Mouse (Mus musculus) hindbrain, embryonic 15.5 days (tissue): ENCODE data around the gene Crim1. TPM values are rescaled to one million over a fixed set of nuclear protein-coding genes. Genes with fewer than 3 reads are reported as not detected.

ENCODE experiments used
- ATAC-seq: fragments of 200-750 bp; cut with Nextera tagmentation; 2 replicates; pipeline ENCODE4 v1.8.0; 2017; ENCODE audit warnings: low read depth, moderate number of reproducible peaks, moderate TSS enrichment; ENCODE audit not compliant: low FRiP score
- H3K27ac ChIP-seq: fragments of 300-500 bp; sonication (generic); replicated peaks from 2 replicates; pipeline ENCODE4 v1.5.1; 2015; ENCODE audit warnings: mild to moderate bottlenecking, inconsistent platforms
- H3K27me3 ChIP-seq: fragments of 300-500 bp; sonication (generic); 2 replicates; pipeline ENCODE4 v1.6.1; 2015; ENCODE audit warnings: control low read depth, inconsistent platforms
- H3K36me3 ChIP-seq: fragments of 300-500 bp; sonication (generic); 2 replicates; pipeline ENCODE4 v1.6.1; 2015; ENCODE audit warnings: control low read depth, inconsistent platforms
- H3K4me1 ChIP-seq: fragments of 300-500 bp; sonication (generic); replicated peaks from 2 replicates; pipeline ENCODE4 v1.6.1; 2015; ENCODE audit warnings: control low read depth, inconsistent platforms
- H3K4me2 ChIP-seq: fragments of 300-500 bp; sonication (generic); 2 replicates; pipeline ENCODE4 v1.6.1; 2015; ENCODE audit warnings: moderate library complexity, mild to moderate bottlenecking, inconsistent platforms
- H3K4me3 ChIP-seq: fragments of 300-500 bp; sonication (generic); 2 replicates; pipeline ENCODE4 v1.5.1; 2015; ENCODE audit warnings: mild to moderate bottlenecking, inconsistent platforms
- H3K9ac ChIP-seq: fragments of 300-500 bp; sonication (generic); 2 replicates; pipeline ENCODE4 v1.6.1; 2015; ENCODE audit warnings: inconsistent platforms
- H3K9me3 ChIP-seq: fragments of 300-500 bp; sonication (generic); 2 replicates; pipeline ENCODE4 v1.6.1; 2016; ENCODE audit warnings: control low read depth, inconsistent platforms
- WGBS: fragments of 180-500 bp; shearing (Covaris S2); methylation state at CpG from one replicate; pipeline ENCODE4 v1.1.7; 2015; 5-methylcytosine and 5-hydroxymethylcytosine counted together
- polyA plus RNA-seq: library from polyadenylated mRNA; unstranded; fragments of >200 nt; fragmentation: Nextera tagmentation; extraction: Ambion mirVana; gene quantifications from 2 replicates; pipeline ENCODE4 v1.2.1, GENCODE M21; 2015

The Crim1 gene
- polyA plus RNA-seq, 1 experiment from 2014 or later, result 15.5 TPM

DNA sequence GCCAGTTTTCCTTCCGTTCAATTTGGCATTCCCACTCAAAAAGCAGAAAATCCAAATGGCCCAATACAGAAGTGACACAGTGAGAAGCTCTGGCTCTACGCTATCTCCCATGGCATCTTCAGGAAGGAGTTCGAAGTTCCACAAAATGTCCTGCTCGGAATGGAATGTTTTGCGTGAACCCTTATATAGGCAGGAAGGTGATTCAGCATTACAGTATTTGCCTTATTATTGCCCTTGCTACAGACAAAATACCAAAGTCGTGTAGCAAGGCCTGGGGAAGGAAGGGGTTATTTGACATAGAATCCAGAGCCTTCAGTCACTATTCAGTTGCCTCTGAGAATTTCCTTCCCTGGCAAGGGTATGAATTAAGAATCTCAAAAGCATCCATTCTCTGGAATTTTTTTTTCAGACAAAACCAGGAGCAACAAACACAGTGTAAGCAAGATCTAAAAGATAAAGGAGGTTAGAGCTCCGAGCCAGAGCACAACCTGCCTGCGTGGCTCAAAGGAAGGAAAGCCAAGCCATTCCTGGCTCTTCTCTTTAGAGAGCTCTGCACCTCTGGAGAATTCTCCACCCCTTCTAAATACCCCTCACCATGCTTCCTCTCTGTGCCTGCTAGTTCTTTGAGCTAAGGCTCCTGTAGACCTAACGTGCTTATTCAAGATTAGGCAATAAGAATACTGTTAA lies 192.5 kb downstream of the Crim1 start:
- no peak for ATAC-seq
- Histone ChIP-seq H3K4me2 (no peak overlapping the region), H3K36me3 (no peaks in the 10 kb centered on the region), H3K27ac (no peak overlapping the region), H3K4me1 (no peaks in the 10 kb centered on the region), H3K9me3 (no peaks in the 10 kb centered on the region), H3K9ac (no peak overlapping the region), H3K4me3 (no peak overlapping the region), H3K27me3 (no peaks in the 10 kb centered on the region)
- 78% methylated on average over 9 of the region's 9 CpGs for WGBS

DNA sequence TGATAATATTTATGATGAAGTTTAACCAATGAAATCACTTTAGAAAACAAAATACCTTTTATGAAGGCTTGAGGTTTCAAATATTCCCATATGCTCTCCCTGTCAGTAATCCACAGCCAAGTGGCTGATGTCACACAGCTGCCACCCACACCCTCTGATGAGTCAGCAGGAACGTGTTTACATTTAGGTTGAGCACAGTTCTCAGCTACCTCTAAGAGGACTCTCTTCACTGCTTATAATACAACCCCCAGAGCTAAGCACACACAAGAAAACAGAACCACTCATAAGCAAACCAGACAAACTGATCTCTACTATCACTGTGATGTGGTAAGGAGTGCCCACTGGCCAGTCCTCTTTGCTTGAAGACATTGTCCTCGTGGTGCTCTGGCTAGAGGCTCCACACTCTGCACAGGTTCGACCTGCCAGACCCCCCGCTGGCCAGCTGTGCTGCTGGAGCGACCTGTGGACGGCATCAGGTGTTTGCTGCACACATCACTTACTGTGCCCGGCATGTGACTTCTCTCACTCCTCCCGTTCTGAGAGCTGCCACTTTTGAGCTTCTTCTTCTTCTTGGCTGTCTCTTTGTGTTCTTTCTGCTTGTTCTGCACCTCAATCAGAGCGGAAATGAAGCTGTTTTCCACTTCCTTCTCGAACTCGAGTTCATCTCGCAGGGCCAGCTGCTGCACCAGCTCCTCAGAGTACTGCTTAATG lies 200.2 kb downstream of the Crim1 start:
- Histone ChIP-seq H3K36me3 (peaks cover 8% of the 10 kb centered on the region; the same call in 1 of the 2 replicates), H3K9me3 (no peaks in the 10 kb centered on the region), H3K4me3 (no peak overlapping the region), H3K4me1 (no peaks in the 10 kb centered on the region), H3K27ac (no peak overlapping the region), H3K4me2 (no peak overlapping the region), H3K9ac (no peak overlapping the region), H3K27me3 (no peaks in the 10 kb centered on the region)
- no peak for ATAC-seq
- WGBS, result 88% methylated on average over 12 of the region's 12 CpGs

DNA sequence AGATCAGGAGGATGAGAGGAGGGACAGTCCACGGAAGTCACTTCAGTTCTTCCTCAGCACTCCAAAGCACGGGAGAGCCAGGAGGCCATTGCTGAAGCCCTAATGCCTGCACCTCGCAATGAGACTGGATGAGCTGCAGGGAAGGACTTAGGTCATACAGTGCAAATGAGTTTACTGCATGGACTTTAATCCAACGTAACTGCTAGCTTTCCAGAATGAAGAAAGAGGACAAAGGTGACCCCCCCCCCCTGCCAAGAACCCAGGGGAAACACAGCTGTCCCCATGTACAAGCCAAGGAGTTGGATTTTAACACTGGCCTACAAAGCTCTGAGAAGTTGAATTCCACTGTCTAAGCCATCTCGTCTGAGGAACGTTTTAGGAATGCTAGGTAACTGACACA lies 201.3 kb downstream of the Crim1 start:
- WGBS, result 79% methylated on average over 6 of the region's 6 CpGs

DNA sequence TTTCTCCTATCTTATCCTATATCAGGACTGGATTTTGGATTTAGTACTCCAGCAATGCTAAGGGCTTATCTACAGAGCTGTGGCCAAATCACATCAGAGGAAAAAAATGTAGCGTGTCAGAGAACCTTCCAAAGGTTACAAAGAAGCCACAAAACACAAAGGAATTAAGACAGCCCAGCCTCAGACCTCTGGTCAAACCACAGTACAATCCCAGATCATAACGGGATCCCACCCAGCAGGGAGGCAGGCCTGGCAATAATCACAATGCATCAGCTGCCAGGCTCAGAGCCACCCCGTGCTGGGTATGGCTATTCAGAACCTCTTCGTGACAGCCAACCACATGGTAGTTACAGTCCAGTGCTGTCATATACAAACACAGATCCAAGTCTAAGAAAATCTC lies 201.7 kb downstream of the Crim1 start:
- no peaks in the 10 kb centered on the region for H3K9me3 ChIP-seq
- no peak overlapping the region for H3K27ac ChIP-seq
- 37% methylated on average over 4 of the region's 4 CpGs for WGBS
- no peak overlapping the region for H3K4me3 ChIP-seq
- no peak overlapping the region for H3K9ac ChIP-seq
- H3K4me1 ChIP-seq, result no peaks in the 10 kb centered on the region
- peaks cover 8% of the 10 kb centered on the region; the same call in 1 of the 2 replicates for H3K36me3 ChIP-seq
- peak; percentile 68 for ATAC-seq
- no peaks in the 10 kb centered on the region for H3K27me3 ChIP-seq
- no peak overlapping the region for H3K4me2 ChIP-seq

More for the DNA sequence above, 201.3 kb downstream of the Crim1 start:
- Histone ChIP-seq H3K36me3 (peaks cover 8% of the 10 kb centered on the region; the same call in 1 of the 2 replicates), H3K4me3 (no peak overlapping the region), H3K9ac (no peak overlapping the region), H3K9me3 (no peaks in the 10 kb centered on the region), H3K4me1 (no peaks in the 10 kb centered on the region), H3K27ac (no peak overlapping the region), H3K4me2 (no peak overlapping the region), H3K27me3 (no peaks in the 10 kb centered on the region)
- no peak for ATAC-seq

DNA sequence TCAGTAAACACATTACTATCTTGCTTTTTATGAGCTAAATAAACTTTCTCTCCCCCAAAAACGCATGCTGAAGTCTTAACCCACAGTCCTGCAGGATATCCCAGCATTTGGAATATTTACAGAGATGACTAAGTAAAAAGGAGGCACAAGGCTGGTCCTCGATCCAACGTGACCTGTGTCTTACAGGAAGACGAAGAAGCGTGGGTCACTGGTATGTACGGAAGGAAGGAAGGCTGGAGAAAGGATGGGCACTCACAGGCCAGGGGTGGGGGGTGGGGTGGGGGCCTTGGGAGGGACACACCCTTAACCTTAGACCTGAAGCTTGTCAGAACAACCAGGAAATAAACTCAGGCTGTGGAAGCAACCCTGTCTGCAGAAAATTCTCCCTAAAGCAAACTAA lies 202.1 kb downstream of the Crim1 start:
- H3K9ac ChIP-seq, result no peak overlapping the region
- peaks cover 8% of the 10 kb centered on the region; the same call in 1 of the 2 replicates for H3K36me3 ChIP-seq
- no peaks in the 10 kb centered on the region for H3K9me3 ChIP-seq
- no peak overlapping the region for H3K27ac ChIP-seq
- no peaks in the 10 kb centered on the region for H3K27me3 ChIP-seq
- H3K4me1 ChIP-seq, result no peaks in the 10 kb centered on the region
- no peak overlapping the region for H3K4me2 ChIP-seq
- H3K4me3 ChIP-seq, result no peak overlapping the region
- WGBS, result 85% methylated on average over 6 of the region's 6 CpGs
- ATAC-seq, result no peak

DNA sequence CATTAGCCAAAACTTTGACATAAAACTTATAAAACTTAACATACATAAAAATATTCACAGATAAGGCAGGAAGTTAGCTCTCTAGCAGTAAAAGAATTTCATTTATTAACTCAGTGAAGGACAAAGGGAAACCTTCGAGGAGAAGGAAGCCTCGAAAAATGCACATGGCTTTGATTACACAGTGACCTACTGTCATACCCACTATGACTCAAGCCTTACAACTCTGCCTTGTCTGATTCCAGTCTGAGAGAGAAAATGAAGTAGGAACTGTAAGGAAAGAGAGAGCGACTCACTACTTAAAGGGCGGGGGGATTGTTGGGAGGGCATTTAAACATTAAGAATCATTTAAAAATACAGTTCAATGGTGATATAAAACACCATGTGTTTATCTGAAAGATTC lies 203.2 kb downstream of the Crim1 start:
- no peaks in the 10 kb centered on the region for H3K4me1 ChIP-seq
- 91% methylated on average over 4 of the region's 4 CpGs for WGBS
- H3K9me3 ChIP-seq, result no peaks in the 10 kb centered on the region
- H3K27ac ChIP-seq, result no peak overlapping the region
- no peaks in the 10 kb centered on the region for H3K27me3 ChIP-seq
- ATAC-seq, result no peak
- no peak overlapping the region for H3K9ac ChIP-seq
- H3K4me2 ChIP-seq, result no peak overlapping the region
- H3K36me3 ChIP-seq, result peaks cover 8% of the 10 kb centered on the region; the same call in 1 of the 2 replicates
- H3K4me3 ChIP-seq, result no peak overlapping the region

DNA sequence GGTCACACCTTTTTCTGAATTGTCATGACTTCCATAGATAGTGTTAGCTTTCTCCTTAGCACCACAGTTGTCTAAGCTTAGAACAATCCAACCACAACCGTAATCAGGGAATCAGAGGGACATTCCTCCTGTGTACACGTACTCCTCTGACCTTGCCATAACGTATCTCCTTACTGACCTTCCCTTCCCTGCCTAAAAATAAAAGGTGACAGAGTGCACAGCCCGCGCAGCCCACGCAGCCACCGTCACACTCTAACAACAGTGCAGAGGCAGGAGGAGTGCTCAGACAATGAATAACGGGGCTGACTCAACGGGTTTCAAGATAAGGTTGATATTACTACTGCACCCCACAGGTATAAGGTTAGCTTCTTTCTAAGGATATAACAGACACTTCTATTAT lies 203.8 kb downstream of the Crim1 start:
- Histone ChIP-seq H3K27me3 (no peaks in the 10 kb centered on the region), H3K27ac (no peak overlapping the region), H3K9ac (no peak overlapping the region), H3K4me2 (no peak overlapping the region), H3K36me3 (peaks cover 8% of the 10 kb centered on the region; the same call in 1 of the 2 replicates), H3K9me3 (no peaks in the 10 kb centered on the region), H3K4me3 (no peak overlapping the region), H3K4me1 (no peaks in the 10 kb centered on the region)
- ATAC-seq, result no peak
- WGBS, result 91% methylated on average over 9 of the region's 9 CpGs

DNA sequence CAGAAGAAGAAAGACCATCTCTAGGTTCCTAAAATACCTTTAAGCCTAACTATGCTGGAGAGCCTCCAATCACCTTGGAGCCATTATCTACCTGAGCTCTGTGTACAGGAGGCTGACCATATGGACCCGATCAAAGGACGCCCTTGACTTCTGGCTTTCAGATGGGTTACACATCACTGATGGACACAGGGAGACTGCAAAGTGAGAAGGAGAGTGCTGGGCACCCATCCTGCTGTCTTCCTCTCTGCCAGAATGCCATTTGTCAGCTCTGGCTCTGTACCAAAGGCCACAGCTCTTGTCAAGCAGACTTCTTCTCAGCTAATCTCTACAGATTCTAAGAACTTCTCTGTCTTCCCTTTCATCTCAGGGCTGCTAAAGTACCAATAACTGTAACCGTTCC lies 205.3 kb downstream of the Crim1 start:
- ATAC-seq, result no peak
- peaks cover 1% of the 10 kb centered on the region; the same call in 1 of the 2 replicates for H3K4me1 ChIP-seq
- no peaks in the 10 kb centered on the region for H3K27me3 ChIP-seq
- H3K36me3 ChIP-seq, result peaks cover 5% of the 10 kb centered on the region; the same call in 1 of the 2 replicates
- H3K4me3 ChIP-seq, result no peak overlapping the region
- H3K27ac ChIP-seq, result no peak overlapping the region
- no peak overlapping the region for H3K4me2 ChIP-seq
- no peaks in the 10 kb centered on the region for H3K9me3 ChIP-seq
- no peak overlapping the region for H3K9ac ChIP-seq
- 88% methylated on average over 3 of the region's 3 CpGs for WGBS

DNA sequence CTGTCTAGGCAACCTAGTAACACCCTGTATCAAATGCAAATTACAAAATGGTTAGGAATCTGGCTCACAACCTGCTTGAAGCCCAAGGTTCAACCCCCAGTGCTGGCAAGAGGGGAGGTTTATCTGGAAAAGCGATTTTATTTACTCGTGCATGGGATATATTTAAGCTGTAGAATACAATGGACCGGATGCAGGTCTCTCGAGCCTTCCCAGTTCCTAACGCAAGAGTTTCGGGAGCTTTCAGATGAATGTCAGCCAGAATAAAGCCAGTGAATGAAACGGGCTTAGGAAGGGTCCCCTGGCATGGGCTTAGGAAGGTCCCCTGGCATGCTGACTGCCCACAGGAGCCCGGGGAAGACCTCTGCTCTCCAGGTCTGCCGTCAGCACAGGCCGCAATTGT lies 206.8 kb downstream of the Crim1 start:
- Histone ChIP-seq H3K9me3 (no peaks in the 10 kb centered on the region), H3K9ac (no peak overlapping the region), H3K36me3 (0 out of 2 replicates have a peak, but pooled peaks cover 4% of the 10 kb centered on the region), H3K27me3 (no peaks in the 10 kb centered on the region), H3K4me3 (no peak overlapping the region), H3K4me1 (peaks cover 4% of the 10 kb centered on the region; the same call in 1 of the 2 replicates), H3K4me2 (no peak overlapping the region), H3K27ac (no peak overlapping the region)
- no peak for ATAC-seq
- WGBS, result 91% methylated on average over 10 of the region's 10 CpGs

DNA sequence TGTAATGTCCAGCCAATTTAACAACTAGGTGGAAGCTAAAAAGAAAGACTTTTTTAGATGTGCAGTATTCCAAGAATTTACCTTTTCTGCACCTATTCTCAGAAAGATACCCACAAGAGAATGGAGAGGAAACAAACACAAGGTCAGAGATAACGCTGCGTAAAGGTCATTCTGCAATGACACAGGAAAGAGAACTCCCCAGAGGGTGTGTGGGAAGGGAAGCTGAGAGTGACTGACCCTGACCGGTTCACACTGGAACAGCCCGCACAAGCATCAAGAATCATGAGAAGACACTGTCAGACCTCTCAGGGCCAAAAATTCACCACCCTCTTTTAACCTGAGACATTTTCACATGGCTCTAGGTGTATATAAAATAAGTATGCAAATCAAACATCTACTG lies 207.5 kb downstream of the Crim1 start:
- no peak overlapping the region for H3K4me3 ChIP-seq
- no peak overlapping the region for H3K4me2 ChIP-seq
- H3K36me3 ChIP-seq, result 0 out of 2 replicates have a peak, but pooled peaks cover 4% of the 10 kb centered on the region
- H3K27me3 ChIP-seq, result no peaks in the 10 kb centered on the region
- H3K4me1 ChIP-seq, result peaks cover 4% of the 10 kb centered on the region; the same call in 1 of the 2 replicates
- H3K9ac ChIP-seq, result no peak overlapping the region
- no peaks in the 10 kb centered on the region for H3K9me3 ChIP-seq
- no peak for ATAC-seq
- H3K27ac ChIP-seq, result no peak overlapping the region
- WGBS, result 76% methylated on average over 4 of the region's 4 CpGs

DNA sequence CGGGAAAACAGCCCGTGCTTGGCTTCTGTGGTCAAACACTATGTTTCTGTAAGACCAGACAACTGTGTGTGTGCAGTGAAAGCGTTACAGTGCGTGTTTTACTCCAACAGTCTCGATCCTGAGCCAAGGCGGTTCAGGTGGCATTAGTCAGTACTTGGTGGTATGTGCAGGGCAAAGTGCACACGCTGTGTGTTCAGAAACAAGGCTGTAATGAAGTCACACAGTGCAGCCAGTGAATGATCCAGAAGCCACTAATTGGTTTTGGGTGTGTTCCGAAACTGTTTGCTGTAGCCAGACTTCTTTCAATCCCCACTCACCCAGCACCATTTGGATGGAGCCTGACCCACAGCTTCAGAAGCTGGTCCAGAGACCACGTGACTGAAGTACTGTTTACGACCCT lies 208.3 kb downstream of the Crim1 start:
- Histone ChIP-seq H3K4me1 (peaks cover 4% of the 10 kb centered on the region; the same call in 1 of the 2 replicates), H3K36me3 (0 out of 2 replicates have a peak, but pooled peaks cover 4% of the 10 kb centered on the region), H3K4me2 (no peak overlapping the region), H3K4me3 (no peak overlapping the region), H3K9ac (no peak overlapping the region), H3K27ac (no peak overlapping the region), H3K27me3 (no peaks in the 10 kb centered on the region), H3K9me3 (no peaks in the 10 kb centered on the region)
- no peak for ATAC-seq
- WGBS, result 82% methylated on average over 10 of the region's 10 CpGs

DNA sequence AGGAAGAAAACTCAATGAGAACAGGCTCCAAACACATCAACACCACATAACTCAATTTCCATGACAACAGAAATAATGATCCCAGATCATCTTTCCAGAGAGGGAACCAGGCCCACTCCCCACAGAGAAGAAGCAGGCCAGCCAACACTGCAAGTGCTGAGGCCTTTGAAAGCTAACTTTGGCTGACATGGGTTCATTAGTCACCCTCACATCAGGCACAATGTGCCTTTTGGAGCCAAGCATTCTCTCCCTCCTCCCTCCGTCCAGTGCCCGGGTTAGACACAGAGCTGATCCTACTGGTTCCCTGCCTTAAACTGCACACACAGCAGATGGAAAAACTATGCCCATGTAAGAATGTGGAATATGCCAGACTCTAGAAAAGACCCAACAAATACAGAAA lies 209.9 kb downstream of the Crim1 start:
- Histone ChIP-seq H3K36me3 (no peaks in the 10 kb centered on the region), H3K9ac (no peak overlapping the region), H3K27me3 (no peaks in the 10 kb centered on the region), H3K4me3 (no peak overlapping the region), H3K4me1 (peaks cover 6% of the 10 kb centered on the region; the same call in 1 of the 2 replicates), H3K4me2 (no peak overlapping the region), H3K9me3 (no peaks in the 10 kb centered on the region), H3K27ac (no peak overlapping the region)
- WGBS, result 13% methylated on average over 2 of the region's 2 CpGs
- peak; percentile 88; the same call in 1 of the 2 replicates for ATAC-seq
